Mouse (Mus musculus) left cerebral cortex, postnatal 25 days (tissue): ENCODE measurements at regions not wholly inside any gene's neighbourhood (a gene's known extent, or its start where the extent isn't known, plus 50 kb on each side); places are given as distances from the start of the nearest gene placed in this dataset.

ENCODE experiments used
- DNase-seq, 2 experiments: peaks; one replicate each; pipeline ENCODE4 v3.0.0; 2022; ENCODE audit warnings: low spot score in 2 of 2, mixed read lengths in 1 of 2
- intact Hi-C: fragments of 180-260 bp; cut with DNase I; formaldehyde crosslinking; loops from one replicate; pipeline ENCODE4 v1.15.1; 2025

DNA sequence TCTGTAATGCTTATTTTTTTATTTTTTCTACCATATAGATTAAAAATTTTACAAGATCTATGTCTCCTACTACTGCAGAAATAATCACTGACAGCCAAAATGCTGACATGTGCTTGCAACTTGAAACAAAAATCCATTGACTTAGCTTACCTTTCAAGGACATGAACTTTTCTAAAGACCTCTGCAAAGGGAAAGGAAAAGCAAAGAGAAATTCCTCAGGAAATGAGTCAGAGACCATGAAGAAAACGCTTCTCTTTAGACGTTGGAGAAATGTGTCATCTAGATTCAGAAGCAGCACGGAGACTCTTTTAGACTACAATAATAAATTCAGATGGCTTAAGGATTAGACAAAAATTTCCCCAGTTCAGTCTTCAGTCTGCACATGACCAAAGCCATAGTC is 2188.6 kb upstream of the Tenm3 start:
- no peak for DNase-seq
- intact Hi-C loops: no loop called here

DNA sequence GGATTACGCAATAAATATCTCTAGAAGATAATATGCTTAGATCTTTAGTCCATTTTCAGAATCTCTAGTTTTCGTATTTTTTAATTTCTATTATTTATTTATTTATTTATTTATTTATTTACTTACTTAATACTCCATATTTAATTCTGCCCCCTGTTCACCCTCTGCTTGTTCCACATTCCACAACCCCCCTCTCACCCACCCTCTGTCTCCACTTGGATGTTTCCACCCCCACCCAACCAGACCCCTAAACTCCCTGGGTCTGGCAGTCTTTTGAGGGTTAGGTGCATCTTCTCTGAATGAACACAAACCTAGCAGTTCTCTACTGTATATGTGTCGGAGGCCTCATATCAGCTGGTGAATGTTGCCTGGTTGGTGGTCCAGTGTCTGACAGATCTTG is 2166.8 kb upstream of the Tenm3 start:
- intact Hi-C loops: no loop called here
- no peak for DNase-seq

DNA sequence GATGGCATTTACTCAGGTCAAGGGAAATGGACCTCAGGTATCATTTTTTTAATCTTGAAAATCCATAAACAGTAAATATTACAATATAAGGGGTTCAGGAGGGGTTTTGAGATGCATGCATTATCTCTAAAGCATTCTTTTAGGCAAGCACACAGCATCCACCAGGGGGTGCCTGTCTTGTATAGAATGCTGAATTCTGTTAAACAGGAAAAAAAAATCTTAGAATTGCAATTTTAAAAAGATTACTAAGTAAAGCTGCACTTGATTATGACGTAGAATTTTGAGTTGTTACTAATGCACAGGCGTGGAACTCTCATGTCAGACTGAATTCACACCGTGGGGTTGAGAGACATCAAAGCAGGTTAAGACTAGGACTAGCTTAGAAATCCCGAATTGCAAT is 2123.6 kb upstream of the Tenm3 start:
- peak; percentile 42 to 45 for DNase-seq
- intact Hi-C loops: no loop called here

DNA sequence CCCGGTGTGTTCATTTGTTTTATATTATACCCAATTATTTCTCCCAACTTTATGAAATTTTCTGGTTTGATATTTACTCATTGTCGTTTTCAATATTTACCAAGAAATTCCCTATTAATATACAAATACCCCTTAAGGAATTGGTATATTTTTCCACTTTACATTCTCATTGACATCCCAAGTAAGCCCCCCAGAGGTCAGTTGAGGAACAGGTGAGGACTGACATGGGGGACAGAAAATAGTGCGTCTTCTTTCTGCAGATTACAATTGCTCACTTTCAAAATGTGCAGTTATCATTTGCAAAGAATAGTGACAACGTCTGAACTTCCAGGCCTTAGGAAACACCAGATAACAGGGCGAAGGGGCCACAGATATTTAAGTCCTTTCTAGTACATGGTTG is 2073.8 kb upstream of the Tenm3 start:
- intact Hi-C loops: loop anchor here (10.0 kb wide), 1 partner anchor 603 kb away; no protein-coding TSS in a partner anchor
- no peak for DNase-seq

DNA sequence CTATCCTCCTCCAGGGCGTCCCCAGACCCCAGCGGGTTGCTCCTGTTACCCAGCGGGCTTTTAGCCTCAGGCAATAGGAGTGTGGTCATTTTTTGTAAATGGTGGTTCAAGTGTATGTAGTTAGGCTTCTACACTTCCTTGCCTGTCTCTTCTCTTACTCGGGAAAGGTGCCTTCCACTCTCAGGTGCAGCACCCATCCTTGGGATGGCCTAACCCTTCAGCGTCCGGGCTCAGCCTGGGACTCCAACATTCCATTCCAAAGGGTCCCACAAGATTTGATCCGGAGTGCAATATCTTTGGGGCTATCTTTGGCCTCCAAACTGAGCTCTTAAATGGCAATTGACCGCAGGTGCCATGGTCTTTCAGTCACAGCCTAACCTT is 2073.0 kb upstream of the Tenm3 start:
- intact Hi-C loops: loop anchor here (10.0 kb wide), 1 partner anchor 602 kb away; no protein-coding TSS in a partner anchor
- no peak for DNase-seq

DNA sequence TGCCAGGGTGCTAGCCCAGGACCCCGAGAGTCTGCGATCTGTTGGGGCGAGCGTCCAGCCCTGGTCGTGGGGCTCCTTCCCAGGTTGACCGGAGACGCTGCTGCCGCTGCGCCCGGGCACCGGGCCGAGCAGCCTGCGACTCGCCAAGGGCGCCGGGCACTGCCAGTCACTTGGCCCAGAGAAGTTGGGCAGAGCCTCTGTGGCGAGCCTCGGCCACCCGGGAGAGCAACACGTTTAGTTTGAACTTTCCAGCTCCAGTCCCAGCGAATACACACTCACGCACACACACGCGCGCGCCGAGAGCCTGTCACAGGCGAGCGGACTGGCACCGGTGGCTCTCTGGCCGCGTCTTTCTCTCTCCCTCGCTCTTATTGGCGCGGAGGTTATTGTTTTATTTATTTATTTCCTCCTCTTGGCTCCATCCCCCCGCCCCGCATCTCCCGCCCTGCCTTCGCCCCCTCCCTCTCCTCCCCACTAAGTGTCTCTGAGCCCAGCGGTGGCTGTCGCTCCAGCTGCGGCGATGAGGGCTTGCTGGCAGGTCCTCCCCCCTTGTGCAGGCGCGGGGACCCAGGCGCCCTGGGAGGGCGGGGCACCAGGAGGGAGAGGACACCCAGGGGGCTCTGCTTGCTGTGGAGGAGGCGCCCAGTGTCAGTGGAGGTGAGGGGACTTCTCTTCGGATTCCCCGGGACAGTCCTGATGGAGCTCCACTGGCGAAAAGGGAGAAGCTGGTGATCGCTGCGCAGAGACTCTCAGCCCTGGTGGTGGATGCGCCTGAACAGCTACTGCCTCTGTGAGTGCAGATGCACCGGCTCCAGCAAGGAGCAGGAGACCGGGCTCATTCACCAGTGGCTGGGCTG is 2072.4 kb upstream of the Tenm3 start:
- intact Hi-C loops: loop anchor here (10.0 kb wide), 1 partner anchor 601 kb away; no protein-coding TSS in a partner anchor

DNA sequence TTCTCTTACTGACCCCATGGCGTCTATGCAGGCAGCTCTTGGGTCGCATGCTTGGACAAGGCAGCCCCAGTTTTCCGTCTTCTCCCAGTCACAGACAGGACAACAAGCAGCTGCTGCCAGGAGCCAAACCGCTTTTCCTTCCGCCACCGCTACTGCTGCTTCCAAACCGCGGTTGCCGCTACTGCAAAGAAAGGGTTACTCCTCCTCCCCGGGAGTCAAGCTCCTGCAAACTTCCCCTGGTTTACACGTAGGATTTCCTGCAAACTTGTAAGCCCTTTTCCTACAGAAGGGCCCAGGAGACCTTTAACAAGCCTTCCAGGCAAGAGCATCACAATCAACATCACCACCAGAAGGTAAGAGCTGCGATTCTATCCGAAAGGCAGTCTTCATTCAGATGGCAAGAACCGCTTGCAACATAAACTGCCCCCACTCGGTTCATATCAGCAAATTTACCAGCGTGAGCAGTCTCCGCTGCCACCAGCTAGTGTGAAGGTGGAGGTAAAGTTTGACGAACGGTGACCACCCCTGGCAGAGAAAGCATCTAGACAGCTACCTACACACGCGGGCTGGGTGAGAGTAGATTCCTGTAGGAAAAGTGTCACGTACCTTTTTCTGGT is 2071.6 kb upstream of the Tenm3 start:
- peak; percentile 21 to 43 for DNase-seq
- intact Hi-C loops: loop anchor here (10.0 kb wide), 1 partner anchor 601 kb away; no protein-coding TSS in a partner anchor

More for the DNA sequence above, 2072.4 kb upstream of the Tenm3 start:
- peak; percentile 52 to 63 for DNase-seq

DNA sequence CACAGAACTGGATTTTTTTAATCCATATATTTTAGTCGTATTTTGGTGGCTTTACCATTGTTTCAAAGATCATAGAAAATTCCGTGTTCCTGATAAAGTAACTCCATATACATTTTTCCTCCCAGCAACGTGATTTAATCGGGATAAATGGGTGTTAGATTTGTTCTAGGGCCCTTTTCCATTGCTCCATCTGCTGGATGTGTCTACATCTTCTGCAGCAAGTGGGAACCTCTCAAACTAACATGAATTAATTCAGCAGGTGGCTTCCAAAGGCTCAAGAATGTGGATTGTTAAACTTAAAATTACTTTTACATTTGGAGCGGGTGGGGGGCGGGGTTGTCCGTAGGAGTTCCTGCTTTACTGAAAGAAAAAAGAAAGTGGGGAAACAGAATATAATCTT is 2070.9 kb upstream of the Tenm3 start:
- intact Hi-C loops: loop anchor here (10.0 kb wide), 1 partner anchor 600 kb away; no protein-coding TSS in a partner anchor

DNA sequence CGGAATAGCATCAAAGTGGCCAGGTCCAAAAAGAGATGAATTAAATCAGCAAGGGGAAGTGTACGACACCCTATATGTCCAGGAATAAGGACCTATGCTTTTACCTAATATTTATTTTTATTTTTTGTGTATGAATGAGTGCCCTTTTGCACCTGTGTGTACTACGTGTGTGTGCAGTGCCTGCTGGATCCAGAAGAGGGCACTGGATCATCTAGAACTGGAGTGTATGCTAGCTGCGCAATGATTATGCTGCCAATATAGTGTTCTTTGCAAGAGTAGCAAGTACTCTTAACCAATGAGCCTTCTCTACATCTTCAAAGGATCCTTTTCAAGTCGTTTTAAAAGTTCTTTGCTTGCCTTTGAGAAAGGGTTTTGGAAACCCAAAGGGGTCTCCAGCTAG is 2034.4 kb upstream of the Tenm3 start:
- intact Hi-C loops: no loop called here
- no peak for DNase-seq

More for the DNA sequence above, 2070.9 kb upstream of the Tenm3 start:
- no peak for DNase-seq
